Mouse (Mus musculus): ENCODE results near the gene Htr6. TPM values are rescaled to one million over a fixed set of nuclear protein-coding genes. Genes with fewer than 3 reads are reported as not detected.

Gene Htr6
- polyA plus RNA-seq, 1 experiment from 2014 or later: not detected

- Histone ChIP-seq H3K9me3 (peaks cover 7% of the 10 kb centered on the region; the same call in 1 of the 2 replicates), H3K4me3 (no peak overlapping the region), H3K9ac (0 out of 2 replicates have a peak overlapping the region, but pooled peaks have one; percentile 26), H3K4me1 (peaks cover 29% of the 10 kb centered on the region), H3K27ac (no peak overlapping the region; the same call in 1 of the 2 replicates), H3K27me3 (replicated peaks) (no peaks in the 10 kb centered on the region), H3K36me3 (no peaks in the 10 kb centered on the region), H3K4me2 (replicated peaks) (0 out of 2 replicates have a peak overlapping the region, but pooled peaks have one; percentile 8)
- WGBS: 6% methylated on average over 10 of the region's 10 CpGs
- ATAC-seq (ENCODE audit: low FRiP score, low read depth): no peak
These were observed 35.1 kb downstream of the Htr6 start for GRCm38 (mm10) chr4:139040084-139040839.

GRCm38 (mm10) chr4:139037795-139038607 is 37.4 kb downstream of the Htr6 start:
- Histone ChIP-seq H3K4me1 (peaks cover 29% of the 10 kb centered on the region), H3K4me3 (no peak overlapping the region), H3K36me3 (no peaks in the 10 kb centered on the region), H3K27ac (no peak overlapping the region), H3K9ac (no peak overlapping the region), H3K4me2 (replicated peaks) (no peak overlapping the region), H3K27me3 (replicated peaks) (no peaks in the 10 kb centered on the region), H3K9me3 (peaks cover 7% of the 10 kb centered on the region; the same call in 1 of the 2 replicates)
- ATAC-seq (ENCODE audit: low FRiP score, low read depth): 0 out of 2 replicates have a peak, but pooled peaks have one; percentile 35
- 49% methylated on average over 17 of the region's 17 CpGs for WGBS

- Histone ChIP-seq H3K9ac (no peak overlapping the region), H3K9me3 (peaks cover 7% of the 10 kb centered on the region; the same call in 1 of the 2 replicates), H3K4me2 (replicated peaks) (no peak overlapping the region), H3K27me3 (replicated peaks) (no peaks in the 10 kb centered on the region), H3K27ac (no peak overlapping the region), H3K4me1 (peaks cover 28% of the 10 kb centered on the region), H3K4me3 (no peak overlapping the region), H3K36me3 (no peaks in the 10 kb centered on the region)
- 95% methylated on average over 3 of the region's 3 CpGs for WGBS
- no peak for ATAC-seq (ENCODE audit: low FRiP score, low read depth)
These were observed 39.6 kb downstream of the Htr6 start for GRCm38 (mm10) chr4:139035799-139036198.

GRCm38 (mm10) chr4:139034942-139035341 is 40.4 kb downstream of the Htr6 start:
- no peaks in the 10 kb centered on the region for H3K36me3 ChIP-seq
- ATAC-seq (ENCODE audit: low FRiP score, low read depth): no peak
- 90% methylated on average over 3 of the region's 3 CpGs for WGBS
- peaks cover 7% of the 10 kb centered on the region; the same call in 1 of the 2 replicates for H3K9me3 ChIP-seq
- H3K9ac ChIP-seq: no peak overlapping the region
- no peak overlapping the region for H3K4me3 ChIP-seq
- no peak overlapping the region for H3K4me2 ChIP-seq (replicated peaks)
- H3K4me1 ChIP-seq: peaks cover 19% of the 10 kb centered on the region
- no peak overlapping the region for H3K27ac ChIP-seq
- no peaks in the 10 kb centered on the region for H3K27me3 ChIP-seq (replicated peaks)

- ATAC-seq (ENCODE audit: low FRiP score, low read depth): no peak
- Histone ChIP-seq H3K4me1 (peaks cover 17% of the 10 kb centered on the region), H3K4me3 (no peak overlapping the region), H3K4me2 (replicated peaks) (no peak overlapping the region), H3K36me3 (no peaks in the 10 kb centered on the region), H3K27ac (no peak overlapping the region), H3K27me3 (replicated peaks) (no peaks in the 10 kb centered on the region), H3K9me3 (peaks cover 7% of the 10 kb centered on the region; the same call in 1 of the 2 replicates), H3K9ac (no peak overlapping the region)
- 60% methylated on average over 4 of the region's 4 CpGs for WGBS
These were observed 40.8 kb downstream of the Htr6 start for GRCm38 (mm10) chr4:139034540-139034939.

GRCm38 (mm10) chr4:139034010-139034367 is 41.4 kb downstream of the Htr6 start:
- H3K36me3 ChIP-seq: no peaks in the 10 kb centered on the region
- H3K4me1 ChIP-seq: peaks cover 17% of the 10 kb centered on the region
- 89% methylated on average over 8 of the region's 8 CpGs for WGBS
- no peak for ATAC-seq (ENCODE audit: low FRiP score, low read depth)
- H3K27ac ChIP-seq: no peak overlapping the region
- no peak overlapping the region for H3K4me3 ChIP-seq
- peaks cover 7% of the 10 kb centered on the region; the same call in 1 of the 2 replicates for H3K9me3 ChIP-seq
- H3K27me3 ChIP-seq (replicated peaks): no peaks in the 10 kb centered on the region
- H3K4me2 ChIP-seq (replicated peaks): no peak overlapping the region
- H3K9ac ChIP-seq: no peak overlapping the region

- Histone ChIP-seq H3K4me1 (peaks cover 12% of the 10 kb centered on the region), H3K4me2 (replicated peaks) (no peak overlapping the region), H3K36me3 (no peaks in the 10 kb centered on the region), H3K4me3 (no peak overlapping the region), H3K27me3 (replicated peaks) (no peaks in the 10 kb centered on the region), H3K9me3 (peaks cover 7% of the 10 kb centered on the region; the same call in 1 of the 2 replicates), H3K27ac (no peak overlapping the region), H3K9ac (no peak overlapping the region)
- WGBS: 86% methylated on average over 11 of the region's 11 CpGs
- ATAC-seq (ENCODE audit: low FRiP score, low read depth): no peak
These were observed 41.9 kb downstream of the Htr6 start for GRCm38 (mm10) chr4:139033263-139034009.

- no peak for ATAC-seq (ENCODE audit: low FRiP score, low read depth)
- H3K4me2 ChIP-seq (replicated peaks): no peak overlapping the region
These were observed 42.8 kb downstream of the Htr6 start for GRCm38 (mm10) chr4:139032521-139032920.

GRCm38 (mm10) chr4:139030675-139031074 is 44.7 kb downstream of the Htr6 start:
- no peaks in the 10 kb centered on the region for H3K27me3 ChIP-seq (replicated peaks)
- no peaks in the 10 kb centered on the region for H3K36me3 ChIP-seq
- H3K4me3 ChIP-seq: no peak overlapping the region
- H3K9ac ChIP-seq: no peak overlapping the region
- 70% methylated on average over 6 of the region's 6 CpGs for WGBS
- H3K9me3 ChIP-seq: no peaks in the 10 kb centered on the region
- no peak overlapping the region for H3K4me2 ChIP-seq (replicated peaks)
- no peak for ATAC-seq (ENCODE audit: low FRiP score, low read depth)
- H3K27ac ChIP-seq: no peak overlapping the region
- no peaks in the 10 kb centered on the region for H3K4me1 ChIP-seq

More at GRCm38 (mm10) chr4:139032521-139032920, 42.8 kb downstream of the Htr6 start:
- Histone ChIP-seq H3K27ac (no peak overlapping the region), H3K9ac (no peak overlapping the region), H3K4me1 (peaks cover 5% of the 10 kb centered on the region), H3K27me3 (replicated peaks) (no peaks in the 10 kb centered on the region), H3K9me3 (peaks cover 7% of the 10 kb centered on the region; the same call in 1 of the 2 replicates), H3K36me3 (no peaks in the 10 kb centered on the region), H3K4me3 (no peak overlapping the region)
- 78% methylated on average over 12 of the region's 12 CpGs for WGBS

GRCm38 (mm10) chr4:139024379-139024778 is 51.0 kb downstream of the Htr6 start:
- ATAC-seq (ENCODE audit: low FRiP score, low read depth): no peak
- H3K4me2 ChIP-seq (replicated peaks): no peak overlapping the region
- no peak overlapping the region for H3K27ac ChIP-seq
- H3K4me3 ChIP-seq: no peak overlapping the region
- H3K4me1 ChIP-seq: no peaks in the 10 kb centered on the region
- no peaks in the 10 kb centered on the region for H3K27me3 ChIP-seq (replicated peaks)
- 11% methylated on average over 2 of the region's 2 CpGs for WGBS
- no peaks in the 10 kb centered on the region for H3K9me3 ChIP-seq
- no peaks in the 10 kb centered on the region for H3K36me3 ChIP-seq
- H3K9ac ChIP-seq: no peak overlapping the region

- Histone ChIP-seq H3K4me1 (peaks cover 4% of the 10 kb centered on the region; the same call in 1 of the 2 replicates), H3K27me3 (replicated peaks) (no peaks in the 10 kb centered on the region), H3K4me2 (replicated peaks) (no peak overlapping the region), H3K36me3 (no peaks in the 10 kb centered on the region), H3K27ac (no peak overlapping the region), H3K4me3 (no peak overlapping the region), H3K9ac (no peak overlapping the region), H3K9me3 (no peaks in the 10 kb centered on the region)
- no peak for ATAC-seq (ENCODE audit: low FRiP score, low read depth)
- 85% methylated on average over 3 of the region's 3 CpGs for WGBS
These were observed 55.0 kb downstream of the Htr6 start for GRCm38 (mm10) chr4:139020385-139020784.

All from neural tube, embryonic 12.5 days (tissue).